Mouse (Mus musculus) liver, embryonic 16.5 days (tissue): ENCODE data around the gene Thtpa. TPM values are rescaled to one million over a fixed set of nuclear protein-coding genes. Genes with fewer than 3 reads are reported as not detected.

Experiments used
- ATAC-seq: fragments of 200-750 bp; cut with Nextera tagmentation; 2 replicates; pipeline ENCODE4 v1.8.0; 2017; ENCODE audit warnings: low read depth, mild to moderate bottlenecking, moderate number of reproducible peaks, moderate library complexity
- H3K27ac ChIP-seq: fragments of 300-500 bp; sonication (generic); 2 replicates; pipeline ENCODE4 v1.5.1; 2014; ENCODE audit warnings: mild to moderate bottlenecking, low read length
- H3K27me3 ChIP-seq: fragments of 300-500 bp; sonication (generic); 2 replicates; pipeline ENCODE4 v1.6.1; 2014; ENCODE audit warnings: low read depth, low read length, mixed read lengths; ENCODE audit not compliant: control insufficient read depth, insufficient read depth
- H3K36me3 ChIP-seq: fragments of 300-500 bp; sonication (generic); 2 replicates; pipeline ENCODE4 v1.6.1; 2014; ENCODE audit warnings: mild to moderate bottlenecking; ENCODE audit not compliant: control insufficient read depth, insufficient read depth
- H3K4me1 ChIP-seq: fragments of 300-500 bp; sonication (generic); 2 replicates; pipeline ENCODE4 v1.6.1; 2014; ENCODE audit warnings: low read depth, low read length, mixed read lengths; ENCODE audit not compliant: control insufficient read depth
- H3K4me2 ChIP-seq: fragments of 300-500 bp; sonication (generic); 2 replicates; pipeline ENCODE4 v1.6.1; 2014; ENCODE audit warnings: low read depth, low read length, mixed read lengths
- H3K4me3 ChIP-seq: fragments of 300-500 bp; sonication (generic); 2 replicates; pipeline ENCODE4 v1.5.1; 2014; ENCODE audit warnings: low read depth, mild to moderate bottlenecking, low read length
- H3K9ac ChIP-seq: fragments of 300-500 bp; sonication (generic); 2 replicates; pipeline ENCODE4 v1.6.1; 2014; ENCODE audit warnings: low read depth, low read length
- H3K9me3 ChIP-seq: fragments of 300-500 bp; sonication (generic); replicated peaks from 2 replicates; pipeline ENCODE4 v1.6.1; 2016; ENCODE audit warnings: low read length; ENCODE audit not compliant: control insufficient read depth
- WGBS: fragments of 180-500 bp; shearing (Covaris S2); extraction: QIAGEN DNeasy Blood & Tissue Kit; methylation state at CpG from one replicate; pipeline ENCODE4 v1.1.7; 2014; ENCODE audit not compliant: insufficient replicate concordance; 5-methylcytosine and 5-hydroxymethylcytosine counted together
- polyA plus RNA-seq: library from polyadenylated mRNA; unstranded; fragments of >200 nt; fragmentation: Nextera tagmentation; extraction: Ambion mirVana; gene quantifications from 2 replicates; pipeline ENCODE4 v1.2.1, GENCODE M21; 2015

Gene Thtpa
- 5.1 and 5.3 TPM in 2 replicates for polyA plus RNA-seq

DNA sequence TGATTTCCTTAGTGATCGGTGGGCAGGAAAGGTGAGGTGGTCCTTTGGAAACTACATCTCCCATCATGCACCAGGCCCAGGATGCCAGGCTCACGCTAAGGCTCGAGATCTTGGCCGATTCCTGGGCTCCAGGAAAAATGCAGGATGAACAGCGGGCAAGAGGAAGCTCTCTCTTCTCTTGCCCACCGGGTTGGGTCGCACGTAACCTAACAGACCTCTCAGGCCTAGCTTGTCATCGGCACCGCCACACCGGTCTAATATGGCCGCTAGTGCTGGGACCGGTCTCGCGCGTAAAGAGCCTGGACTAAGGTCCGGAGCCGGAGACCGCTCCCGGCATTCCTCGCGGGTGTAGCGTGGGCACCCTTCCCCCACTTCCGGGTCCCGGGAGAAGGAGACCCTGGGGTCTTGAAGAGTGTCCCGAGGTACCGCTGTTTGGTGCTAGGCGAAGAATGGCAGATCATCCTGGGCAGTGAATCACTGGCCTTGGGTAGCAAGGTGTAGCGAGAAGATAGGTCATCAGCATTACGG is at the start of gene Thtpa:
Gene Thtpa, plus strand, starts transcription at position 81 of the 528 bp plus-strand sequence.
- Histone ChIP-seq H3K4me3 (peak within 1 kb of the TSS; percentile 69), H3K4me2 (peak within 1 kb of the TSS; percentile 76), H3K36me3 (peaks cover 4% of the 10 kb centered on the region; the same call in 1 of the 2 replicates), H3K9ac (peak within 1 kb of the TSS; percentile 68), H3K27me3 (no peaks in the 10 kb centered on the region), H3K9me3 (no peaks in the 10 kb centered on the region), H3K4me1 (peaks cover 28% of the 10 kb centered on the region), H3K27ac (peak within 1 kb of the TSS; percentile 65)
- under 1% methylated on average over 30 of the region's 30 CpGs for WGBS
- peak; percentile 47 for ATAC-seq

DNA sequence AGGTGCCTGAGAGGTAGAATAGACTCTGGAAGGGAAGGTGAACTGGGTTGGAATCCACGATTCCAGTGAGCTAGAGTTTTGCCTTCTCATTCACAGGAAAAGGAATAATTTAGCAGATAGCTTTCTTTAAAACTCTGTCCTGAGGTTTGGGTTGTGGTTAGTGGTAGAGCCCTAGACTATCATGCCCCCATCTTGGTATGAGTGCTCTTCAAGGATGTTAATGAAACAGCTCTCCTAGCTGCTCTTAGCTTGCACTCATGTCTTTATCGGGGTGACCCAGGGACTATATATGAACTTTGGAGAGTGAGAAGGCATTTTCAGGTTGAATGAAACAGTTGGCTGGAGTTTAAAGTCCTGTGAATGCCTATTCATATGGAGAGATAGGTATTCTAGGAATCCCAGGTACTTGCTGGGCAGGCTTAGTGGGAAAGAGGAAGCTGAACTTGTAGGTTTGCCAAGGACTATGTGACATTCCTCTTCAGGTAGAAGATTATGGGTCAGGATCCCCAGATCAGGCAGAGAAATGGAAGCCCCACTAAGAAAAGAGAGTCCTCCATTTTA is 46.5 kb upstream of the Thtpa start:
- H3K4me3 ChIP-seq: no peak overlapping the region
- no peaks in the 10 kb centered on the region for H3K36me3 ChIP-seq
- ATAC-seq: no peak
- no peak overlapping the region for H3K9ac ChIP-seq
- H3K27ac ChIP-seq: no peak overlapping the region
- no peaks in the 10 kb centered on the region for H3K9me3 ChIP-seq
- H3K4me1 ChIP-seq: no peaks in the 10 kb centered on the region
- no peaks in the 10 kb centered on the region for H3K27me3 ChIP-seq
- no peak overlapping the region for H3K4me2 ChIP-seq
- 51% methylated on average over 2 of the region's 2 CpGs for WGBS

DNA sequence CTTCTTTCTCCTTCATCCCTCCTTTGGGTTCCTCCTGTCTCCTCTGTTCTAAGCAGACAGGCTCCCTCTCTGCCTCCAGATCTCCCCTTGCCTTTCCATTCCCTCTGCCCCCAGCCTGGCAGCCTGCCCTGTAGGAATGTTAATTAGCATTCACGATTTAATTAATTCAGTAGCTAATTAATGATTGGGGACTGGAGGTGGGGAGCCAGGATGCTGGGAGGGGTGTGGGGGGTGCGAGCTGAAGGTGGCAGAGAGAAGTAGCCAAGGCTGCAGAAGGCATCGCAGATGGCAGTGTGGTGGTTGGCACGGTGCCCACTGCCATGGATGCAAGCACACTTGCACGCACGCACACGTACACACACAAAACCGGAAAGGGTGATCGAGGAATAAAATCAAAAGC is 42.1 kb upstream of the Thtpa start:
- no peaks in the 10 kb centered on the region for H3K4me1 ChIP-seq
- H3K4me2 ChIP-seq: no peak overlapping the region
- H3K9ac ChIP-seq: no peak overlapping the region
- no peaks in the 10 kb centered on the region for H3K9me3 ChIP-seq
- no peaks in the 10 kb centered on the region for H3K36me3 ChIP-seq
- no peak for ATAC-seq
- H3K4me3 ChIP-seq: no peak overlapping the region
- WGBS: 76% methylated on average over 9 of the region's 9 CpGs
- H3K27me3 ChIP-seq: no peaks in the 10 kb centered on the region
- no peak overlapping the region for H3K27ac ChIP-seq

DNA sequence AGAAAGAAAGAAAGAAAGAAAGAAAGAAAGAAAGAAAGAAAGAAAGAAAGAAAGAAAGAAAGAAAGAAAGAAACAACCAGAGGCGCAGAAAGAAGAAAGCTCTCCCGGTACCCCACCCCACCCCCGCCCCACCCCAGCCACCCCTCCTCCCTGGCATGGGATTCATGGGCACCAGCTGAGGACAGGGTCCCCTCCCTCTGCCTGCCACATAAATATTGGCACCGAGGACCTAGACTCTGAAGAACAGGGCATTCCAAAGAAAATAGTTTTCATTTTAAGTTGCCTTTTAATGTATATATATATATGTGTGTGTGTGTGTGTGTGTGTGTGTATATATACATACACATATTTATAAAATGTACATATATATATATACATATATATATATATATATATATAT is 41.5 kb upstream of the Thtpa start:
- Histone ChIP-seq H3K4me3 (no peak overlapping the region), H3K4me2 (no peak overlapping the region), H3K36me3 (no peaks in the 10 kb centered on the region), H3K27ac (no peak overlapping the region), H3K27me3 (no peaks in the 10 kb centered on the region), H3K9me3 (no peaks in the 10 kb centered on the region), H3K9ac (no peak overlapping the region), H3K4me1 (no peaks in the 10 kb centered on the region)
- WGBS: 69% methylated on average over 4 of the region's 4 CpGs
- ATAC-seq: no peak

- Histone ChIP-seq H3K9ac (no peak overlapping the region), H3K9me3 (no peaks in the 10 kb centered on the region), H3K27ac (no peak overlapping the region), H3K27me3 (no peaks in the 10 kb centered on the region), H3K4me2 (no peak overlapping the region), H3K4me1 (peaks cover 4% of the 10 kb centered on the region), H3K36me3 (no peaks in the 10 kb centered on the region), H3K4me3 (no peak overlapping the region)
- no peak for ATAC-seq
- 76% methylated on average over 17 of the region's 17 CpGs for WGBS
Observed at GRCm38 (mm10) chr14:55053708-55054190, 40.8 kb upstream of the Thtpa start.

GRCm38 (mm10) chr14:55054191-55054749 is 40.3 kb upstream of the Thtpa start:
- no peak overlapping the region for H3K4me2 ChIP-seq
- ATAC-seq: no peak
- peaks cover 10% of the 10 kb centered on the region for H3K4me1 ChIP-seq
- no peaks in the 10 kb centered on the region for H3K9me3 ChIP-seq
- no peak overlapping the region for H3K4me3 ChIP-seq
- no peaks in the 10 kb centered on the region for H3K36me3 ChIP-seq
- H3K27me3 ChIP-seq: no peaks in the 10 kb centered on the region
- WGBS: 67% methylated on average over 10 of the region's 10 CpGs
- no peak overlapping the region for H3K9ac ChIP-seq
- no peak overlapping the region for H3K27ac ChIP-seq

- WGBS: 71% methylated on average over 11 of the region's 11 CpGs
- H3K9me3 ChIP-seq: no peaks in the 10 kb centered on the region
- no peak for ATAC-seq
Observed at GRCm38 (mm10) chr14:55055167-55055834, 39.3 kb upstream of the Thtpa start.

GRCm38 (mm10) chr14:55059009-55059408 is 35.6 kb upstream of the Thtpa start:
- Histone ChIP-seq H3K4me2 (no peak overlapping the region), H3K27me3 (no peaks in the 10 kb centered on the region), H3K4me1 (peaks cover 38% of the 10 kb centered on the region), H3K27ac (peak overlapping the region; percentile 18), H3K4me3 (no peak overlapping the region), H3K36me3 (no peaks in the 10 kb centered on the region), H3K9me3 (no peaks in the 10 kb centered on the region), H3K9ac (no peak overlapping the region)
- 21% methylated on average over 1 of the region's 1 CpGs for WGBS
- no peak for ATAC-seq

More at GRCm38 (mm10) chr14:55055167-55055834, 39.3 kb upstream of the Thtpa start:
- Histone ChIP-seq H3K4me2 (no peak overlapping the region), H3K36me3 (no peaks in the 10 kb centered on the region), H3K27ac (no peak overlapping the region), H3K9ac (no peak overlapping the region), H3K4me3 (no peak overlapping the region), H3K4me1 (peaks cover 17% of the 10 kb centered on the region), H3K27me3 (no peaks in the 10 kb centered on the region)

DNA sequence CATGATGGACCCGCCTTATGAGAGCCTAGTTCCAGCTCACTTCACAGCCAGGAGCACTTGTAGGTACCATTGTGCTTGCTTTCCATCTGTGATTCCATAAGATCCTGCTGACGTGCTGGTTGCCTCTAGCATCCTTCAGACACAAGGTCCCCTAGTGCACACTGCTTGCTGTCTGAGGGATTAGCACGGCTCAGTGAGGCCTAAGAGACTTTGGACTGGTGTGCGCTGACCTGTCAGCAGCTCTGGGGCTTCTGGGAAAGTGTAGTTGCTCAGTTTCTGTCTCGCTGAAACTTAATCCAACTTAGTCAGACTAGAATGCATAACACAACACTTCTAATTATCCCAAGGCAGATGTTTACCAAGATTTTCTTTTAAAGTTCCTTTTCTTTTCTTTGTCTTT is 34.7 kb upstream of the Thtpa start:
- H3K9me3 ChIP-seq: no peaks in the 10 kb centered on the region
- H3K27me3 ChIP-seq: no peaks in the 10 kb centered on the region
- no peak overlapping the region for H3K4me3 ChIP-seq
- no peak overlapping the region for H3K4me2 ChIP-seq
- H3K27ac ChIP-seq: peak overlapping the region; percentile 1; the same call in 1 of the 2 replicates
- 72% methylated on average over 5 of the region's 5 CpGs for WGBS
- H3K9ac ChIP-seq: no peak overlapping the region
- no peak for ATAC-seq
- no peaks in the 10 kb centered on the region for H3K36me3 ChIP-seq
- peaks cover 45% of the 10 kb centered on the region for H3K4me1 ChIP-seq
